Mouse (Mus musculus) myocyte (in vitro differentiated cells): ENCODE measurements around the gene Plekhg2.

Experiments used
- CEBPB ChIP-seq: IDR thresholded peaks from 2 replicates; pipeline ENCODE4 v1.6.1; 2011; ENCODE audit warnings: mild to moderate bottlenecking, moderate library complexity; ENCODE audit not compliant: poor library complexity, insufficient read depth, severe bottlenecking
- MAX ChIP-seq: IDR thresholded peaks from one replicate; pipeline ENCODE4 v1.6.1; 2011; ENCODE audit warnings: low read depth, mild to moderate bottlenecking, control low read depth
- POLR2A ChIP-seq: IDR thresholded peaks from one replicate; pipeline ENCODE4 v1.6.1; 2011; ENCODE audit warnings: low read depth, mild to moderate bottlenecking, control low read depth, moderate library complexity; ENCODE audit not compliant: insufficient read length
- USF1 ChIP-seq: IDR thresholded peaks from one replicate; pipeline ENCODE4 v1.6.1; 2011; ENCODE audit warnings: low read depth, mild to moderate bottlenecking, control low read depth, moderate library complexity

DNA sequence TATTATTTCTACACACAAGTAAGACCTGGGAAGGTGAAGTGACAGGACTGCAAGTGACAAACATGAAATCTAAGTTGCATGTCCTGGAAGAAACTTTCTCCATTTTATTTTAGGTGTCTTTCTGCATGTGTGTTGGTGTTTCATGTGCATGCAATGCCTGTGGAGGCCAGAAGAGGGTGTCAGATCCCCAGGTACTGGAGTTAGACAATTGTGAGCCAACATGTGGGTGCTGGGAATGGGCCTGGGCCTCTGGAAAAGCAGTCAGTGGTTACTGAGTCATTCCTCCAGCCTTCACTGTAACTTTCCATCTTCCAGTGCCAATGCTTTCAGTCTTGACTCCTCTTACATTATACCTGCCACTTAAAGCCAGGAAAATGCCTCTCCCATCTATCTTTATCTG lies 45.0 kb upstream of the Plekhg2 start:
- TF ChIP-seq CEBPB (no peak), POLR2A (no peak), MAX (no peak), USF1 (no peak)
